Mouse (Mus musculus) heart, postnatal 4 days (tissue): Measurements from ENCODE around the gene Celsr1. TPM values are rescaled to one million over a fixed set of nuclear protein-coding genes. Genes with fewer than 3 reads are reported as not detected.

Experiments
- DNase-seq: peaks from one replicate; pipeline ENCODE4 v3.0.0; 2021
- total RNA-seq, 2 experiments: library from RNA; stranded (reverse); gene quantifications; 2 replicates each; pipeline ENCODE4 v1.2.3; 2021

Celsr1 gene
- total RNA-seq, 2 experiments from 2014 or later, result 20.0 to 21.3 TPM

GRCm38 (mm10) chr15:86034021-86034523 is 495 bp upstream of the Celsr1 start:
- peak; percentile 64 for DNase-seq

GRCm38 (mm10) chr15:86032811-86033190 is 776 bp downstream of the Celsr1 start:
- peak; percentile 63 for DNase-seq

- no peak for DNase-seq
Observed at GRCm38 (mm10) chr15:86029981-86030380, 3.6 kb downstream of the Celsr1 start.

GRCm38 (mm10) chr15:86027871-86028270 is 5.7 kb downstream of the Celsr1 start:
- no peak for DNase-seq

GRCm38 (mm10) chr15:86021971-86022370 is 11.6 kb downstream of the Celsr1 start:
- DNase-seq, result no peak

GRCm38 (mm10) chr15:86021301-86021700 is 12.3 kb downstream of the Celsr1 start:
- DNase-seq, result no peak

- DNase-seq, result no peak
Observed at GRCm38 (mm10) chr15:86020008-86020407, 13.6 kb downstream of the Celsr1 start.

GRCm38 (mm10) chr15:86018753-86019512 is 14.6 kb downstream of the Celsr1 start:
- no peak for DNase-seq

- DNase-seq, result no peak
Observed at GRCm38 (mm10) chr15:86017336-86017735, 16.2 kb downstream of the Celsr1 start.

- DNase-seq, result no peak
Observed at GRCm38 (mm10) chr15:86015860-86016541, 17.6 kb downstream of the Celsr1 start.

- no peak for DNase-seq
Observed at GRCm38 (mm10) chr15:86015026-86015425, 18.6 kb downstream of the Celsr1 start.

- DNase-seq, result no peak
Observed at GRCm38 (mm10) chr15:86013656-86014055, 19.9 kb downstream of the Celsr1 start.

- no peak for DNase-seq
Observed at GRCm38 (mm10) chr15:86013130-86013529, 20.4 kb downstream of the Celsr1 start.

- peak; percentile 33 for DNase-seq
Observed at GRCm38 (mm10) chr15:86007690-86008121, 25.9 kb downstream of the Celsr1 start.

GRCm38 (mm10) chr15:86005691-86006525 is 27.7 kb downstream of the Celsr1 start:
- DNase-seq, result peak; percentile 78

GRCm38 (mm10) chr15:86004048-86004447 is 29.5 kb downstream of the Celsr1 start:
- no peak for DNase-seq

- peak; percentile 36 for DNase-seq
Observed at GRCm38 (mm10) chr15:86000706-86001292, 32.8 kb downstream of the Celsr1 start.

GRCm38 (mm10) chr15:85998525-85999230 is 34.9 kb downstream of the Celsr1 start:
- DNase-seq, result no peak

- DNase-seq, result no peak
Observed at GRCm38 (mm10) chr15:85996031-85996765, 37.4 kb downstream of the Celsr1 start.

GRCm38 (mm10) chr15:85994906-85995608 is 38.5 kb downstream of the Celsr1 start:
- DNase-seq, result no peak
